Mouse (Mus musculus): Measurements from ENCODE around the gene Gtf2f2. TPM values are rescaled to one million over a fixed set of nuclear protein-coding genes. Genes with fewer than 3 reads are reported as not detected.

The Gtf2f2 gene
- 3.9 and 4.1 TPM in 2 replicates for polyA plus RNA-seq (2012; rRNA removed)

- DNase-seq (ENCODE audit: low read depth, low spot score): peak; percentile 76
- under 1% methylated on average over 67 of the region's 67 CpGs for WGBS
These were observed at the start of gene Gtf2f2 for GRCm38 (mm10) chr14:76010102-76011061. TSS of gene Gtf2f2 (minus strand) at chr14:76010865.

GRCm38 (mm10) chr14:76059441-76059840 lies 48.8 kb upstream of the Gtf2f2 start:
- 76% methylated on average over 5 of the region's 5 CpGs for WGBS
- no peak for DNase-seq (ENCODE audit: low read depth, low spot score)

- no peak for DNase-seq (ENCODE audit: low read depth, low spot score)
- WGBS: 74% methylated on average over 11 of the region's 11 CpGs
These were observed 43.1 kb upstream of the Gtf2f2 start for GRCm38 (mm10) chr14:76053726-76054125.

GRCm38 (mm10) chr14:76051966-76052365 lies 41.3 kb upstream of the Gtf2f2 start:
- DNase-seq (ENCODE audit: low read depth, low spot score): no peak
- WGBS: 72% methylated on average over 7 of the region's 7 CpGs

GRCm38 (mm10) chr14:76045767-76046166 lies 35.1 kb upstream of the Gtf2f2 start:
- no peak for DNase-seq (ENCODE audit: low read depth, low spot score)
- 48% methylated on average over 1 of the region's 1 CpGs for WGBS

GRCm38 (mm10) chr14:76044164-76044557 lies 33.5 kb upstream of the Gtf2f2 start:
- 75% methylated on average over 3 of the region's 3 CpGs for WGBS
- DNase-seq (ENCODE audit: low read depth, low spot score): no peak

- WGBS: 76% methylated on average over 14 of the region's 14 CpGs
- no peak for DNase-seq (ENCODE audit: low read depth, low spot score)
These were observed 32.8 kb upstream of the Gtf2f2 start for GRCm38 (mm10) chr14:76043251-76044163.

GRCm38 (mm10) chr14:76033221-76033637 lies 22.6 kb upstream of the Gtf2f2 start:
- WGBS: 31% methylated on average over 7 of the region's 7 CpGs
- DNase-seq (ENCODE audit: low read depth, low spot score): no peak

GRCm38 (mm10) chr14:76032671-76033136 lies 22.0 kb upstream of the Gtf2f2 start:
- DNase-seq (ENCODE audit: low read depth, low spot score): no peak
- 32% methylated on average over 7 of the region's 7 CpGs for WGBS

- WGBS: 42% methylated on average over 11 of the region's 11 CpGs
- DNase-seq (ENCODE audit: low read depth, low spot score): no peak
These were observed 20.6 kb upstream of the Gtf2f2 start for GRCm38 (mm10) chr14:76031117-76031842.

GRCm38 (mm10) chr14:76024641-76025040 lies 14.0 kb upstream of the Gtf2f2 start:
- DNase-seq (ENCODE audit: low read depth, low spot score): no peak
- 82% methylated on average over 4 of the region's 4 CpGs for WGBS

- WGBS: 69% methylated on average over 7 of the region's 7 CpGs
- no peak for DNase-seq (ENCODE audit: low read depth, low spot score)
These were observed 10.5 kb upstream of the Gtf2f2 start for GRCm38 (mm10) chr14:76020927-76021719.

- DNase-seq (ENCODE audit: low read depth, low spot score): no peak
- WGBS: 86% methylated on average over 5 of the region's 5 CpGs
These were observed 9.7 kb upstream of the Gtf2f2 start for GRCm38 (mm10) chr14:76020259-76020785.

GRCm38 (mm10) chr14:76017785-76018490 lies 7.3 kb upstream of the Gtf2f2 start:
- WGBS: 83% methylated on average over 10 of the region's 10 CpGs

GRCm38 (mm10) chr14:76014331-76014730 lies 3.7 kb upstream of the Gtf2f2 start:
- WGBS: 51% methylated on average over 2 of the region's 2 CpGs
- no peak for DNase-seq (ENCODE audit: low read depth, low spot score)

More at GRCm38 (mm10) chr14:76017785-76018490, 7.3 kb upstream of the Gtf2f2 start:
- DNase-seq (ENCODE audit: low read depth, low spot score): no peak

GRCm38 (mm10) chr14:76011062-76011457 lies 395 bp upstream of the Gtf2f2 start:
- WGBS: 31% methylated on average over 7 of the region's 7 CpGs

GRCm38 (mm10) chr14:76009185-76009584 lies 1.5 kb downstream of the Gtf2f2 start:
- no peak for DNase-seq (ENCODE audit: low read depth, low spot score)
- WGBS: 53% methylated on average over 5 of the region's 5 CpGs

More at GRCm38 (mm10) chr14:76011062-76011457, 395 bp upstream of the Gtf2f2 start:
- no peak for DNase-seq (ENCODE audit: low read depth, low spot score)

- no peak for DNase-seq (ENCODE audit: low read depth, low spot score)
- WGBS: 87% methylated on average over 1 of the region's 1 CpGs
These were observed 2.5 kb downstream of the Gtf2f2 start for GRCm38 (mm10) chr14:76008174-76008573.
